Mouse (Mus musculus) 3T3-L1 (cell line): Measurements from ENCODE around the gene Scrn3.

Experiments used
- DNase-seq: peaks from one replicate; pipeline ENCODE4 v3.0.0-alpha.2; 2015; ENCODE audit warnings: low read depth, low spot score

The Scrn3 gene

DNA sequence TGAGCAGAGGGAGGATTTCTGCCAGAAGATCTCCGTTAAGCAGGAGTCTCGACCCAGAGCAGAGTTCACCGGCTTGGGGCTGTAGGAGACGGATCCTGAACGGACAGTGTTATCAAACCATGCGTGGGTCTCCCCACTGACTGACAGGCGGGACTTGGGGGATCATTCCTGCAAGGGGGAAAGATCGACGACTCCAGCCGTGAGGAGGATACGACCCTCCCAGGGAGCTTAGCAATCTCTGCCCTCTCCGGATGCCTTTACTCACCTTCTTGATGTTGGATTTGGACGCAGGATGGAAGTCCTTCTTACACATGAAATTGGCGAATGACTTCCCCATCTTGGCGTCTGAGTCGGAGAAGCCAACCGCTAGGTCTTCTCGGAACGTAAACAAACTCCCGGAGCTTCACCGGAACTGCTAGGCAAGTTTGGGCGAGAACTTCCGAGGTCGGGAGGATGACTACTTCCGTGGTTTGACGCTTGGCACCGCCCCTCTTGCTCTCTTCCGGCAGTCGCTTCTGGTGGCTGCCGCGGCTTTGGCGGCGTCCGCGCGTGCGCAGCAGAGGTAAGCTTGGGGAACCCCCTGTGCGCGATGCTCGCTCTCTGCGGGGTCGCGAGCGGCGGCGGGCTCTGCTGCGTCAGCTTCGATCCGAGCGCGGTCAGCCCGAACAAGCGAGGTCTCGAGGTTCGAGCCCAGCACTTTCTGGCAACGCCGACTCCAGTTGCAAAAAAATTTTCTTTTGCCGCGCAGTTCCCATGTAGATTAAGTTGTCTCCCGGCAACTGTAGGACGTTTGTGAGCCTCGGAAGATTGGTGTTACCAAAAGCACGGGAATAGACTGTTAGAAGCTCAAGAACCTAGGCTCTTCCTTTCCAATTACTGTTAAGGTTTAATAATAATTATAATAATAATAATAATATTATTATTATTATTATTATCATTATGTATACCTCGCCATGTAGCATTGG is at the start of gene Scrn3, which contains the start of gene Cir1:
Scrn3 (plus strand) TSS at position 450 of the 965 bp plus-strand sequence.
Cir1 (minus strand) TSS at position 550 of the 965 bp plus-strand sequence.
- DNase-seq = peak; percentile 99

DNA sequence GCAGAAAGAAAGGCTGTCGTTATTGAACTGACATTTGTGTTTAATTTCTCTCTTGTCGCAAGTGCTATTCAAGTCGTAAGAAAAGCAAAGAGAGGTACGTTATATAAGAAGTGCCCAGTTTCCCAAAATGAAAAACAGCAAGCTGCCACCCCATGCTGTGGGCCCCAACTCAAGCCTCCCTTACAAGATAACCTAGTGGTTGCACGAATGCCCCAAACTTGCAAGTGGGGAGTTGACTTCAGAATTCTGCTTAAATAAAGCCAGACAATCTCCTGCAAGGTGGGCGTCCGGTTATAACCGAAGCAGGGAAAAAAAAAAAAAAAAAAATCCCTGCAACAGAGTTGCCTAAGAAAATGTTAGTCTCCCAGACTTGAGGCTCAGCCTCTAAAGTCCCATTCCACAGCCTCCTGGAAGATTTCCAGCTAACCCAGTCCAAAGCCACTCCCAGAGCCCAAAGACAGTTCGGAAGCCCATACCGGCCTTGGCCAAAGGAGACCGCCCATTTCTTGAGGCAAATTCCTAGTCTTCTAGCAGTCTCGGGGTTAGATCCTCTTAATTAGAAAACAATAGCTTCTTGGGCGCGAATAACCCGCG is 49.1 kb upstream of the Scrn3 start:
- DNase-seq = no peak

DNA sequence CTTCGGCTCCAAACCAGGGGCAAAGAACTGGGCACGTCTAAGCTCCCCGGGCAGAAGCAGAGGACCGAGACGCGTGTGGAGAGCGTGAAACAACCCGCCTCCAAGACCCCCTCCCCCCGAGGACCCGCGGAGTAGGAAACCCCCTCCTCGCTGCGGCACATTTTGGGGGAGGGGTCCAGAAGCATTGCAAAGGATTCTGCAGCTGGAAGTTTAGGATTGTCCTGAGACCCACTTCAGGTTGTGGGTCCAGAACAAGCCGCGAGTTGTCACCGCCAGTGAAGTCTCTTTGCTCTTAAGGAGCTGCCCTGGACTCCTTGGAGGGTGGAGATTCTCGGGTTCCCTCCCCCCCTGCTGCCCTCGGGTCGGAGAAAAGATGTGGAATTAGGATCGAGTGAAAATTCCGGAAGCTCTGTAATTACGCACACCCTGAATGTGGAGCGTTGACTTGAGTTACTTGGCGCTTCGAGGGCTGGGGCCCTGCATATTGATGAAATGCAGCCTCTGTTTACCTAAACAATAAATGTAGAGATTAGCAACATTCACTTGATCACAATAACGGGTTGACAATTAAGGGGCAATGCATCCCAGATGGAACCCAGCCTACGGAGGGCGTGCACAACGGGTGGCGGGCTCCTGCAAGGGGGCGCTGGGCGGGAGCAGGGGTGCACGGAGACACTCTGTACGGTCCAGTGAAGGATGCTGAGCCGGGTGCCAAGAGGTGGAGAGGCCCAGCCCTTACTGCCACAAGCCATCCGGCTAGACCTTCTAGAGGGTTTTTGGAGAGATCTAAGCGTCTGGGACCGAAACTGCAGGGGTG is 48.4 kb upstream of the Scrn3 start:
- no peak for DNase-seq

DNA sequence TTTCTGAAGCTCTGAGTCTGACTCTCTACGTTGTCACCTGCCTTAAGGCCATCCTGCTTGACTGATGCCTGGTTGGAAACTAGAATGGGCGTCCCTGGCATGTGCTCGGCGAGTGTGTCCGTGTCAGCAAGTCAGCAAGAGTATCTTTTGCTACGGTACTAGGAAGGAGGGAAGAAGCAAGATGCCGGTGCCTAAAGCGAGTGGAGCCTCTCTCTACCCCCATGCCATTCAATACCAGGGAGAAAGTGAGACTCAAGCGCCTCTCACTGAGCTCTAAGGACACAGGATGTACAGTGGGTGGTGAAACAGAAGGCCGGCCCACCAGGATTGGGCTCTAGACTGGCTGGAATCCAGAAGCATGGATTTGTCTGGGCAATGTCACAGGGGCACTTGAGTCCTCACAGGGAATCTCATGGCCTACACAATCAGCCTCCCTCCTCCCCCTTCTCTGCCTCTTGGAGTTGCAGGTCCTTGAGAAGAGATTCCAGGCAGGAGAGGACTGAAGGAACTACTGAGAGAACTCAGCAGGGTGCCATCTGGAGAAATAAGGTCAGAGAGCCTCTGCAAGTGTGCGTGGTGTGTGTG is 47.7 kb upstream of the Scrn3 start:
- DNase-seq = no peak

DNA sequence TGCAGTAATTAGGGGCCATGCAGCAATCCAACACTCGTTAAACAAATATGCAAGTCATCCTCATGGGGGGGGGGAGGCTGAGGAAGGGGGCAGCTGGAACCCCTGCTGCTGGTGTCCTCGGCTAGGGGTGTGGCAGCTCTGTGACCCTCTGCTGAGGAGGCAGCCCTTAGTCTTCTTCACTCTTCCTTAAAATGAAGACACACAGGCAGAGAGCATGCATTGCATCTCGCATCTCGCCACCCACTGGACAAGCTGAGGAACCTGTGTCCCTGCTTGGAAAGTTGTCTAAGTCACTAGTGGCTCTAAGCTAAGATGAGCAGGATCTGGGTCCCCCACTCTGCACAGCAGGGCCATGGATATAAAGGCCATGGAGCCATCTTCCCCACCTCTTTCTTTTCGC is 46.4 kb upstream of the Scrn3 start:
- DNase-seq = no peak

DNA sequence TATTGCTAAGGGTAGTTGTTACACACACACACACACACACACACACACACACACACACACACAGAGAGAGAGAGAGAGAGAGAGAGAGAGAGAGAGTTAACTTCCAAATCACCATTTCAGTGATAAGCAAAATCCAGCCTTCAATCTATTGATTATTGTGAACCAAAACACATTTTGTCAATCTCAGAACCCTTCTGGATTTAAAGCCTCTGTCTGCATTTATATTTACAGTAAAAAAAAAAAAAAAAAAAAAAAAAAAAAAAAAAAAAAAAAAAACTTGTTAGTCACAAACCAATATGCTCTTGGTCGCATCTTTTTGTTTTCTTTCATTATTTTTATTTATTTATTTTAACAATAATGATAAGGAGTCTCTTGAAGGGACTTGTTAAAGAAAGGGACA is 45.8 kb upstream of the Scrn3 start:
- no peak for DNase-seq

DNA sequence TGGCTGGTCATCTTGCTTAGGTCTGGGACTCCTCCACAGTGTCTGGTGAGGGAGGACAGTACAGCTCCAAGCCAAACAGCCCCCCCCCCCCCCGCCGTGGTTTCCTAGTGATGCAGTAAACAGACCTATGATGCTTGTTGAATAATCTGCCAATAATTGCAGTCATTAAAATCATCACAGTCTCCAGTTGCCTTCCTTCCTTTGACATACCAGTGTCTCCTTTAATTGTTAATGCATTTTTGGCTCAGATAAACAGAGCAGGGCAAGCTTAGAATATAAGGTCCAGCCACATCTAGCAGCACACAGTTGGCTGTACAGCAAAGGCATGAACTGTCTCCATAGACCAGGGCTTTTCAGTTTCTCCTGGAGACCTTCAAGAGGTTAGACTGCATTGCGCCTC is 45.2 kb upstream of the Scrn3 start:
- DNase-seq = no peak

DNA sequence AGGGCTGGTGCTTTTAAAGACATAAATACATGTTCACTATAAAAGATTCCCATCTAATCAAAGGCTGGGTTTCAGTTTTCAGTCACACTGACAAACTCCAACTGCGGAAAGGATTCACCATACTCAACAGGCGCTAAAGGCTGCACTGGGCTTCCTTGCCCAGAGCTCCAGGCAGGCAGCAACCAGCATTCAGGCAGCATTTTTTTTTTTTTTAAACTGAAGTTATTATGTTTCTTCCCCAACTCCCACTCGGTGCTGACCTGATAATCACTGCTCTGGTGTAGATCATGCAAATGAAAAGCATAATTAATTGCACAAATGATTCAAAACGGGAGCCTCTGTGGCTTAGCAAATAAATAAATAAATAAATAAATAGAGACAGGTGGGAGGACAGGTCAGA is 44.6 kb upstream of the Scrn3 start:
- DNase-seq = no peak

DNA sequence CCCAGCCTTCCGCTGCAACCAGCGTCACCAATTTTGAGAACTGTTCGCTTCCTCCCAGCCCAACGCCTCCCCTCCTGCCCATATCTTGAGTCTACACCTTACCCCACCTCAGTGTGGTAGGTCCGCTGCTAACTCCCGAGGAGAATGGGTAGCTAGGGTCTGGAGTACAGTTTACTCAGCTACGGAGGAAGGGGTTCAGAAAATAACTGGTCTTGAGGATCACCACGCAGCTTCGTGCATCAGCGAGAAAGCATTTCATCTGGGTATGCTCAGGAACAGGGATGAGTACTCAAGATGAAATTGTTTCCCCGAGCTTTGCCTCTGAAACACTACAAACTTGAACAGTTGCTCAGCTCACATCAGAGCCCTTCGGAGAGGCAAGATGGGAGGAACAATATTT is 44.1 kb upstream of the Scrn3 start:
- DNase-seq = no peak

DNA sequence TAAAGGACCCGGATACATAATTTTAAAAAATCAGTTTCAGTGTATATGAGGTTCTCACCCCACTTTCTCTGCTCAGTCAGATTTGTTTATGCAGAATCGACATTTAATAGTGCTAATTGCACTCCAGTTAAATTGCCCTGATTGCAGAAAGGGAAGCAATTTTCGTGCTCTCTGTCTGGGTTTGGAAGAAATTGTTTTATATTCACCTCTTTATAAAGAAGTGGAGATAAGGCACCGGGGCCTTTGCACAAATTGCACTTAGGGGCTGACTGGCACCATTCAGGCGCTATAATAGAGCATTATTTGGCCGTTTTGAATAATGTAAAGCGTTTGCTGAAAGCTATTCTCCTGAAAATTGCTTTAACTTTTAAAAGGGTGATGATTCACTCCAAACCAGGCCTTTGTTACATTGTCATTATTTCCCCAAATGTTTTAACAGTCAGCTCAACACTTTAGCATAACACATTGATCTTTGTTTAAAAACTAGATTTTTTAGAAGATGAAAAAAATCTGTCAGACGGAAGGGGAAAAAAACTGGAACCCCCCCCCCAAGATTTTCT is 43.5 kb upstream of the Scrn3 start:
- no peak for DNase-seq

DNA sequence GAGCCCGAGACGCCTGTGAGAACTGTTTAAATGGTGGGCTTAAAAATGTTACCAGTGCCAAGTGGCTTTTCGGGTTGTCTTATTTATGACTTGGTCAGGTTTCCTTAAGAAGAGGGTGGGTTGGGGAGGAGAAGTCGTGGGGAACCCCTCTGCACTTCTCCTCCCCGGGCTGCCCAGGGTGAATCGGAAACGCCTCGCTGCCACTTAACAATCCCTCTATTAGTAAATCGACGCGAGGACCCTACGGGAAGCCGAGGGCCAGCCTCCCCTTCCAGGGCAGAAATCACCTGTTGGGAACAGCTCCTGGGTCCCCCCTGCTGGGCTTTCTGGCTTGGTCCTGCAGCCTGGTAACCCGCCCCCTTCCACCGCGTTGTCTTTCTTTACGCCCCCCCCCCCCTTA is 42.7 kb upstream of the Scrn3 start:
- DNase-seq = no peak

DNA sequence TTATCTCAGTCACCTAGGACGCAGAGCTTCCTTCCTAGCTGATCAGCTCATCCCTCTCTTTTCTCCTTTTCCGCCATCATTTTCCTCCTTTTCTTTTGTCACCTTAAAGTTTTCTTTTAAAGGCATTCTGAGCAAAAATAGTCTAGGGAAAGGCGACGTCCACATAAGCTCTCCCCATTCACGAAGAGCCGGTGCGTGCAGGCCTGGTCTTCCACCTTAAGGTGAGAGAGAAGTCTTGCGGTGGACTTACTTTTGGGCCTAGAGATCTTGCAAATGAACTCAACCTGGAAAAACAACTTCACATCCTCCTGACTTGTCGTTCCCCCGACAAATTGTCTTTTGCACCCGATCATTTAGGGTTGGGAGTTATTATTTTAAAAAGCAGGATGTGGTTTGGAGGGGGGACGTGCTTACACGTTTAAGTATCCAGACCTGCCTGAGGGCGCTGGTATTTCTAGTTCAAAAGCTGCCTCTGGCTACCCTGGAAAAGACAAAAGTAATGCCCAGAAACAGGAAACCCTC is 42.3 kb upstream of the Scrn3 start:
- DNase-seq = no peak

DNA sequence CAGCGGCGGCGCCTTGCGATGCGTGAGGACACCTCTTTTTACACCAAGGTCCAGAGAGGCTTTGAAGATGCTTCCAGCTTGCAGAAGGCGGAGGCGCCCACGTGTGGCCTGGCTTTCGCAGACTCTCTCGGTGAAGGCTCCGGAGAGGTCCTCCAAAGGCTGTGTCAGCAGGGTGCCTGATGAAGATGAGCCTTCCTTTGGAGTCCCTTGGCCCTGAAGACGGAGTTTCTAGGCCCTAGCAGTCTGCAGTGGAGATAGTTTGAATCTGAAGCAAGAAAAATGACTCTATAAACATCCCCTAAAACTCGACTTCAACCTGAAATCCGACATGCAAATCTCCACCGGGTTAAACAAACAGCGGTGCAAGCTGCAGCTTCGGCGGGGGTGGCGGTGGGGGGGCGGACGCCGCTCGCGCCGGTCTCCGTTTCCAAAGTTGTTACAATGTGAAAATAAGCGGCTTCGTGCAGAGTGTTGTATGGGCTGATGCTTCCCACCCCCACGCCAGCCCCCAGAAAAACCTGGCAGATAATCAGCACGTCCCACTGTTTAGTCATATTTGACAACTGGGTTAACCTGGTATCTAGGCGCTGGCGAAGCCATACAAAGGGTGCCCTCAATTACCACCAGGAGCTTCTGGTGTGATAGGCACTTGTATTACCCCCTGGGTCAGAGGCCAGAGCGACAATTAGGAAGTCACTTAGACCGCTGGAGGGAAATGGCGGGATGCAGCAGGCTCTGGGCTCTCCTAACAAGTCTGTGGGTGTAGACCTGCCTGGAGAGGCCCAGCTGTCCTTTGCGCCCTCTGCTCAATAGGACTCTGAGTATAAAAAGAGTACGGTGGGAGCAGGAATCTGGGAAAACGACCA is 41.6 kb upstream of the Scrn3 start:
- DNase-seq = no peak

DNA sequence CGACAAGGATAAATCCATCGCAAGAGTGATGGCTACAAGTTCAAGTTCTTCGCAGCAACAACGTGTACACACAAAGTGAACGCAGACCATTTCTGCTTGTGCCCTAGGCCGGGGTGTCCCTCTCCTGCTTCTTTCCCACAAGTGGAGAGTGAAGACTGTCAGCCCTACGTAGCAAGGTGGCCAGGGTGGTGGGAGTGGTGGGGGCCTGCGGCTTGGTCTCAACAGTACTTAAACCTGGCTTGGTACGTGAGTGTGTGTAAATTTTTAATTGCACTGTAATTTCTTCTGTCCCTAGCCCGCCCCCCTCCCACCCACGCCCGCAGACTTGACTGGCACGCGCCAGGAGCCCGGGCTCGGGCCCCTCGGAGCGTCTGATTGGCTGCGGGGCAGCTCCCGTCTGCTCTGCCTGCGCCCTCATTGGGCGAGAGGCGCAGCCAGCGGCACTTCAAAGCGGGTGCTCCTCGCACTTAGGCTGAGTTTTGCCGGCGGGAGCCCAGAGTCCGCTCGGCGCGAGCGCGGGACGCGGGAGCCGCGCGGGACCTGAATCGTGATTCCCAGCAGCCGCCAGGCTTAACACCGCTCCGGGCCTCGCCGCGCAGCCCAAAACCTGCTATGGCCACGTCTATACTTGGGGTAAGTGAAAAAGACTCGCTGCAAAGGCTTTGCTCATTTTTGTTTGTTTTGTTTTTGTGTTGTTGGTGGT is 40.8 kb upstream of the Scrn3 start, which contains the start of gene Sp9:
Sp9 (plus strand) TSS at position 467 of the 703 bp plus-strand sequence.
- no peak for DNase-seq

DNA sequence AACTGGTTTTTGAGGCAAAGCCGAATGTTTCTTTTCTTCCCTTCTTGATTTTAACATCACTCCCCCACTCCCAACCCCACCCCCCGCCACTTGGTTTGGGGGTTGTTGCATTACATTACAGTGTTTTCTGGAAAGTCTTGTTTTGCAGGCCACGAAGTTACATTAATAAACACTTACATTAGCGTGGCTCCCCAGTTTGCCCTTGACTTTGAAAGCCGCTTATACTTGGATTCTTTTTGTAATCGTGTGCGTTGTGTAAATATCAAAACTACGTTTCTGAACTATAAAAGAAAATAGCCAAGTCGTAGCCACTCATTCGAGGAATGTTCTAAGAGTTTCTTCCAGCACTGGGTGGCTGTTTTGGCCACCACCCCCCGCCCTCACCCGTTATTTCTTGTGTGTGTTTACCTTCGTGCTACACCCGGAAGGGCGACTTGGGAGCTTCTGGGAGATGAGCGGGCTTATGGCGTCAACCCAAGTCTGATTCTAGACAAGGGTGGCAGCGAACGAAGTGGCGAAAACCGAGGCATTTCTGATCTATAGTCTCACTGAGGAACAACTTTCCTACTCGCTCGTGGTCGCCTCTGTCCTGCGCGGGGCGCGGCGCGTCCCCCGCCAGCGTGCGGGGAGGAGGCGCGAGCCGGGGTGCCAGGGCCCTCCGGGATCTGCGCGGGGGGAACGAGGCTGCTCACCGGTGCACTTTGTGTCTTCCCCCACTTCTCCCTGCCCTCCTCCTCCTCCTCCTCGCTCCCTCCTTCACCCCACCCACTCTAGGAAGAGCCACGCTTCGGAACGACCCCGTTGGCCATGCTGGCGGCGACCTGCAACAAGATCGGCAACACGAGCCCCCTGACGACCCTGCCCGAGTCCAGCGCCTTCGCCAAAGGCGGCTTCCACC is 39.8 kb upstream of the Scrn3 start:
- DNase-seq = no peak

DNA sequence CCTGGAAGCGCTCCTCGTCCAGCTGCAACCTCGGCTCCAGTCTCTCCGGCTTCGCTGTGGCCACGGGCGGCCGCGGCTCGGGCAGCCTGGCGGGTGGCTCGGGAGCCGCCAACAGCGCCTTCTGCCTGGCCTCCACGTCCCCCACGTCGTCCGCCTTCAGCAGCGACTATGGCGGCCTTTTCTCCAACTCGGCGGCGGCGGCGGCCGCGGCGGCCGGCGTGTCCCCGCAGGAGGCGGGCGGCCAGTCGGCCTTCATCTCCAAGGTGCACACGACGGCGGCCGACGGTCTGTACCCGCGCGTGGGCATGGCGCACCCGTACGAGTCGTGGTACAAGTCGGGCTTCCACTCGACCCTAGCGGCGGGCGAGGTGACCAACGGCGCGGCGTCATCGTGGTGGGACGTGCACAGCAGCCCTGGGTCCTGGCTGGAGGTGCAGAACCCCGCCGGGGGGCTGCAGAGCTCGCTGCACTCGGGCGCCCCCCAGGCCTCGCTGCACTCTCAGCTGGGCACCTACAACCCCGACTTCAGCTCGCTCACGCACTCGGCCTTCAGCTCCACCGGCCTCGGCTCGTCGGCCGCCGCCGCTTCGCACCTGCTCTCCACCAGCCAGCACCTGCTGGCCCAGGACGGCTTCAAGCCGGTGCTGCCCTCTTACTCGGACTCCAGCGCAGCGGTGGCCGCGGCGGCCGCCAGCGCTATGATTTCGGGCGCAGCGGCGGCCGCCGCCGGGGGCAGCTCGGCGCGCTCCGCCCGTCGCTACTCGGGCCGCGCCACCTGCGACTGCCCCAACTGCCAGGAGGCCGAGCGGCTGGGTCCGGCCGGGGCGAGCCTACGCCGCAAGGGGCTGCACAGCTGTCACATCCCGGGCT is 38.9 kb upstream of the Scrn3 start:
- DNase-seq = no peak

DNA sequence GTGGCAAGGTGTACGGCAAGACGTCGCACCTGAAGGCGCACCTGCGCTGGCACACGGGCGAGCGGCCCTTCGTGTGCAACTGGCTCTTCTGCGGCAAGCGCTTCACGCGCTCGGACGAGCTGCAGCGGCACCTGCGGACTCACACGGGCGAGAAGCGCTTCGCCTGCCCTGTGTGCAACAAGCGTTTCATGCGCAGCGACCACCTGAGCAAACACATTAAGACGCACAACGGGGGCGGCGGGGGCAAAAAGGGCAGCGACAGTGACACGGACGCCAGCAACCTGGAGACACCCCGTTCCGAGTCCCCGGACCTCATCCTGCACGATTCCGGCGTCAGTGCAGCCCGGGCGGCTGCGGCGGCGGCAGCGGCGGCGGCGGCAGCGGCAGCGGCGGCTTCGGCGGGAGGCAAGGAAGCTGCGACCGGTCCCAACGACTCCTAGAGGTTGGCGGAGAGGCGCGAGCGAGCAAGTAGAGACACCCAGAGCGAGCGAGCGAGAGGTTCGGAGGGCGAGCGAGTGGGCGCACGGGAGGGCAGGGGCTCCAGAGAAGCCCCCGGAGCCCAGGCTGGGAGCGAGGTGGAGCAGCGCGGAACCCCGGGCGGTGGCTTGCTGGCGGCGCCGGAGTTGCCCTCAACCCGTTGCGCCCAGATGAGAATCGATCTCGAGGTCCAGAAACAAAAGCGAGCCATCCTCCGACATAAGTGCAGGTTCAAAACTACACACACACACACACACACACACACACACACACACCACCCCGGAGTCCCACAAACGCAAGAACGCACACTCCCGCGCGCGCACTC is 38.1 kb upstream of the Scrn3 start:
- no peak for DNase-seq
